Mouse (Mus musculus): ENCODE measurements at regions not wholly inside any gene's neighbourhood (a gene's known extent, or its start where the extent isn't known, plus 50 kb on each side); places are given as distances from the start of the nearest gene placed in this dataset.

DNA sequence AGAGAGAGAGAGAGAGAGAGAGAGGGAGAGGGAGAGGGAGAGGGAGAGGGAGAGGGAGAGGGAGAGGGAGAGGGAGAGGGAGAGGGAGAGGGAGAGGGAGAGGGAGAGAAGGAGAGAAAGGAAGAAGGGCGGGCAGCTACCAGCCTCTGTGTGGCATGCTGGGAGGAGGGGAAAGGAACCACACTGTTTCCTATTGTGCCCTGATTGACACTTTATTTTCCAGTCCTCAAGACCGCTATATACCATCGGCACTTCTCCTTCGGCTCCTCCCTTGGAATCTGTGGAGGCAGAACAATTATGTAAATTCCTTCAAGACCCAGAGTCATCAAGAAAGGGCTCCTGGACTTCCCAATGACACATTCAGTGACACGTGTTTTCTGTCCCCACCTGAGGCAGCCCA lies 67.8 kb upstream of the Gpr12 start:
- no peak for TF ChIP-seq CTCF (IDR thresholded peaks at IDR 0.05)
- TF ChIP-seq EP300 (IDR thresholded peaks at IDR 0.05), result no peak
